8 mouse cellular contexts compared by ENCODE assay signal in genomic region chr5:8941266-8941665, GRCm38 (mm10). TPM values are rescaled to one million over a fixed set of nuclear protein-coding genes. Genes with fewer than 3 reads are reported as not detected.
DNase-seq lines count a peak whose midpoint lies in the region; ATAC-seq and TF ChIP-seq lines count a peak whose summit lies in the region.
"Not testable (repeated sequence)": the region's sequence is repeated elsewhere in the genome, so short reads cannot be mapped to it uniquely, and the experiment has no call there.

No protein-coding gene starts in this region.

- not testable (repeated sequence) for H3K9me3 ChIP-seq in ES-E14 (ENCODE audit: control insufficient read depth, insufficient read depth, low read depth, low read length); forebrain, embryonic 14.5 days (replicated peaks; ENCODE audit: control insufficient read depth, low read length); hindbrain, postnatal 0 days (ENCODE audit: low read length); midbrain, postnatal 0 days (ENCODE audit: low read length); stomach, postnatal 0 days (ENCODE audit: control insufficient read depth, low read length)

- intact Hi-C loops in left cerebral cortex, adult 2 months (cut with DNase I), result loop anchor here (10.0 kb wide), 1 partner anchor 104 kb away; no protein-coding TSS in a partner anchor

- not testable (repeated sequence) for H3K27ac ChIP-seq in ES-E14 (ENCODE audit: insufficient read depth, low read depth, low read length, poor library complexity, severe bottlenecking); forebrain, embryonic 14.5 days (ENCODE audit: low read depth, low read length); hindbrain, postnatal 0 days; left cerebral cortex, adult 2 months; midbrain, postnatal 0 days (ENCODE audit: low read depth, low read length); stomach, postnatal 0 days (replicated peaks)

- H3K4me1 ChIP-seq in ES-E14 (ENCODE audit: control insufficient read depth in 2 of 2, insufficient read depth in 2 of 2, low read length in 2 of 2, poor library complexity in 1 of 2); forebrain, embryonic 14.5 days (ENCODE audit: control insufficient read depth, insufficient read depth, low read length); hindbrain, postnatal 0 days (ENCODE audit: insufficient read depth, low read length); midbrain, postnatal 0 days (ENCODE audit: insufficient read depth, low read length); stomach, postnatal 0 days (replicated peaks; ENCODE audit: control insufficient read depth, insufficient read depth): not testable (repeated sequence)

- ATAC-seq in forebrain, embryonic 14.5 days; hindbrain, postnatal 0 days; midbrain, postnatal 0 days (ENCODE audit: low FRiP score); stomach, postnatal 0 days (ENCODE audit: low FRiP score, low TSS enrichment): not testable (repeated sequence)

- H3K4me2 ChIP-seq in forebrain, embryonic 14.5 days (ENCODE audit: low read length); hindbrain, postnatal 0 days (ENCODE audit: low read depth, low read length); midbrain, postnatal 0 days (ENCODE audit: low read depth, low read length, poor library complexity, severe bottlenecking); stomach, postnatal 0 days (replicated peaks; ENCODE audit: low read depth): not testable (repeated sequence)

- not testable (repeated sequence) for H3K4me3 ChIP-seq in ES-E14 (ENCODE audit: insufficient read depth in 1 of 2, low read depth in 1 of 2, low read length in 2 of 2, poor library complexity in 1 of 2, severe bottlenecking in 1 of 2); forebrain, embryonic 14.5 days (ENCODE audit: low read depth, low read length); hindbrain, postnatal 0 days (ENCODE audit: low read length); left cerebral cortex, adult 2 months; midbrain, postnatal 0 days (ENCODE audit: low read depth, low read length); stomach, postnatal 0 days (ENCODE audit: low read depth, low read length)

- peak; percentile 46 for DNase-seq in 416B (ENCODE audit: low read depth)
- DNase-seq in ES-E14 (ENCODE audit: low read depth, low spot score); left cerebral cortex, adult 2 months (ENCODE audit: extremely low spot score in 1 of 2, low spot score in 2 of 2); stomach, postnatal 0 days (ENCODE audit: low spot score): not testable (repeated sequence)
- DNase-seq in brain, adult 2 months (ENCODE audit: low read depth, low spot score), result peak; percentile 16
- DNase-seq in forebrain, embryonic 14.5 days (ENCODE audit: low spot score), result peak; percentile 8
- peak; percentile 28 for DNase-seq in hindbrain, postnatal 0 days (ENCODE audit: low spot score)
- DNase-seq in midbrain, postnatal 0 days (ENCODE audit: low spot score), result peak; percentile 25

- not testable (repeated sequence) for H3K9ac ChIP-seq in ES-E14 (ENCODE audit: insufficient read depth, low read depth, low read length, poor library complexity, severe bottlenecking); forebrain, embryonic 14.5 days (ENCODE audit: low read length); hindbrain, postnatal 0 days (replicated peaks; ENCODE audit: low read length); midbrain, postnatal 0 days (replicated peaks; ENCODE audit: low read length, poor library complexity, severe bottlenecking); stomach, postnatal 0 days (ENCODE audit: low read length)

- in situ Hi-C loops in ES-E14 (cut with MboI; ENCODE audit: low sequenced_read_pairs in 2 of 2, unreplicated experiment in 2 of 2), result not testable (repeated sequence)

- not testable (repeated sequence) for H3K27me3 ChIP-seq in forebrain, embryonic 14.5 days (replicated peaks; ENCODE audit: control insufficient read depth, insufficient read depth, low read length); hindbrain, postnatal 0 days (ENCODE audit: insufficient read depth, low read length); midbrain, postnatal 0 days (ENCODE audit: insufficient read depth, low read length); stomach, postnatal 0 days (ENCODE audit: control insufficient read depth, insufficient read depth, low read length)

- TF ChIP-seq CTCF in hindbrain, postnatal 0 days (IDR thresholded peaks at IDR 0.05; ENCODE audit: low read depth), result not testable (repeated sequence)
- peak; percentile 32 for TF ChIP-seq CTCF in left cerebral cortex, adult 2 months (IDR thresholded peaks at IDR 0.05)
- TF ChIP-seq CTCF in midbrain, postnatal 0 days (IDR thresholded peaks at IDR 0.05), result peak; percentile 44
- TF ChIP-seq CTCF in stomach, postnatal 0 days (IDR thresholded peaks at IDR 0.05; ENCODE audit: low read depth), result peak; percentile 46

- not testable (repeated sequence) for H3K36me3 ChIP-seq in ES-E14 (ENCODE audit: control insufficient read depth, insufficient read depth, low read length, poor library complexity, severe bottlenecking); forebrain, embryonic 14.5 days (ENCODE audit: control insufficient read depth, insufficient read depth, low read length); hindbrain, postnatal 0 days (ENCODE audit: insufficient read depth, low read length); midbrain, postnatal 0 days (ENCODE audit: insufficient read depth, low read length); stomach, postnatal 0 days (ENCODE audit: control insufficient read depth, insufficient read depth, low read length)

- not testable (repeated sequence) for TF ChIP-seq EP300 in stomach, postnatal 0 days (optimal IDR thresholded peaks at IDR 0.05)

- WGBS in forebrain, embryonic 14.5 days, result no CpG with 5 or more reads among the region's 1 CpGs
- no CpG with 5 or more reads among the region's 1 CpGs for WGBS in hindbrain, postnatal 0 days
- WGBS in midbrain, postnatal 0 days, result no CpG with 5 or more reads among the region's 1 CpGs
- WGBS in stomach, postnatal 0 days, result no CpG with 5 or more reads among the region's 1 CpGs

TF ChIP-seq in ES-E14, 5 proteins besides CTCF, POLR2A, EP300 and RAD21:
- 0 out of 2 replicates have a peak, but pooled peaks have one; percentile 24 for TF ChIP-seq ZNF384 (IDR thresholded peaks at IDR 0.05; ENCODE audit: low read depth, low read length)

RNA-seq across cellular contexts. Expression of gene Abcb4, which starts 47.7 kb away (rescaled TPM):
- 0.11 TPM in 1 of 2 replicates, not detected in the other for total RNA-seq in ES-E14 (2012; rRNA removed)
- polyA plus RNA-seq in forebrain, embryonic 14.5 days (2014; fragmentation: Nextera tagmentation; extraction: Ambion mirVana), result 0.28 and 0.34 TPM in 2 replicates
- 0.72 and 1.4 TPM in 2 replicates for total RNA-seq in hindbrain, postnatal 0 days (2014; rRNA removed)
- polyA plus RNA-seq in hindbrain, postnatal 0 days (2015; fragmentation: Nextera tagmentation; extraction: Ambion mirVana), result 1.2 and 1.4 TPM in 2 replicates
- 1 to 10 TPM; 3.8 to 5.8 TPM for total RNA-seq in left cerebral cortex, adult 2 months (2021)
- total RNA-seq in midbrain, postnatal 0 days (2014; rRNA removed), result 0.85 and 1.5 TPM in 2 replicates
- 0.77 and 1.2 TPM in 2 replicates for polyA plus RNA-seq in midbrain, postnatal 0 days (2015; fragmentation: Nextera tagmentation; extraction: Ambion mirVana)
- polyA plus RNA-seq in stomach, postnatal 0 days (2015; fragmentation: Nextera tagmentation; extraction: Ambion mirVana), result 0.21 and 0.23 TPM in 2 replicates

RNA-seq across cellular contexts. Expression of gene Crot, which starts 55.9 kb away (rescaled TPM):
- 10.8 and 14.4 TPM in 2 replicates for total RNA-seq in ES-E14 (2012; rRNA removed)
- 21.7 and 24.2 TPM in 2 replicates for polyA plus RNA-seq in forebrain, embryonic 14.5 days (2014; fragmentation: Nextera tagmentation; extraction: Ambion mirVana)
- total RNA-seq in hindbrain, postnatal 0 days (2014; rRNA removed), result 18.3 and 20.7 TPM in 2 replicates
- polyA plus RNA-seq in hindbrain, postnatal 0 days (2015; fragmentation: Nextera tagmentation; extraction: Ambion mirVana), result 26.0 and 30.3 TPM in 2 replicates
- 10 to 100 TPM; 23.8 to 24.0 TPM for total RNA-seq in left cerebral cortex, adult 2 months (2021)
- 16.1 and 19.1 TPM in 2 replicates for total RNA-seq in midbrain, postnatal 0 days (2014; rRNA removed)
- 19.1 and 19.8 TPM in 2 replicates for polyA plus RNA-seq in midbrain, postnatal 0 days (2015; fragmentation: Nextera tagmentation; extraction: Ambion mirVana)
- 95.4 and 99.6 TPM in 2 replicates for polyA plus RNA-seq in stomach, postnatal 0 days (2015; fragmentation: Nextera tagmentation; extraction: Ambion mirVana)
